Comparison of ENCODE assay signal across 18 mouse cellular contexts in the genomic region with DNA sequence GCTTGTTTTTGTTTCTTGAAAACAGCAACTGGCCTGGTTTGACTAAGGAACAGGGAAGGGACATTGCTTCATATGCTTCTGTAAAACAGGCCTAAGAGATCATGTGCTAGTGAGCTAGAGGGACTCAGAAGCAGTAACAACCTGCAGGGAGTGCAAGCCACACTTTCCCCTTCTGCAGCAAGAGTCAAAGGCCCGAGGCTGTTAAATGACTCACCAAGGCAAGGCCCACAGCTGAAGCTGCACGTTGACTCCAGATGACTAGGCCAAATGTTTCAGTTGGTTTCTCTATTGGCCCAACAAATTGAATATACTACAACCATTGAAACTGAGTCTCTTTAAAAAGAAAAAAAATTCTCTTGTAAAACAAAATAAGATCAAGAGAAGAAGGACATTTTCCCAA.
A peak's percentile ranks its signal among the peaks of the same experiment; 100 is the strongest.
DNase-seq lines count a peak whose midpoint lies in the region; ATAC-seq and TF ChIP-seq lines count a peak whose summit lies in the region.
"Had no signal": no experiment of that assay in that cellular context is flagged by ENCODE, and none has a peak within 500 bp of the region (broad histone marks: within the 10 kb centered on the region; RNA-seq: fewer than 3 reads in every experiment).

No protein-coding gene starts in this region.

- WGBS in kidney, embryonic 14.5 days = 6% methylated on average over 2 of the region's 2 CpGs
- WGBS in intestine, embryonic 15.5 days = 16% methylated on average over 2 of the region's 2 CpGs

- no peaks in the 10 kb centered on the region for H3K9me3 ChIP-seq in kidney, embryonic 14.5 days (ENCODE audit: control insufficient read depth, low read length)
- no peaks in the 10 kb centered on the region for H3K9me3 ChIP-seq in intestine, embryonic 15.5 days
- H3K9me3 ChIP-seq: forebrain, embryonic 13.5 days; heart, embryonic 15.5 days; limb, embryonic 15.5 days; midbrain, embryonic 13.5 days; neural tube, embryonic 12.5 days had no signal

- no peak overlapping the region for H3K4me2 ChIP-seq in kidney, embryonic 14.5 days (replicated peaks; ENCODE audit: low read depth, low read length)
- no peak overlapping the region for H3K4me2 ChIP-seq in intestine, embryonic 15.5 days (replicated peaks)
- H3K4me2 ChIP-seq: forebrain, embryonic 13.5 days; heart, embryonic 15.5 days; limb, embryonic 15.5 days; midbrain, embryonic 13.5 days; neural tube, embryonic 12.5 days had no signal

- no peak overlapping the region for H3K4me3 ChIP-seq in bone marrow macrophage, adult 2 months (ENCODE audit: insufficient read depth, low read length)
- no peak overlapping the region for H3K4me3 ChIP-seq in kidney, embryonic 14.5 days (ENCODE audit: low read length)
- no peak overlapping the region for H3K4me3 ChIP-seq in intestine, embryonic 15.5 days (replicated peaks)
- H3K4me3 ChIP-seq: forebrain, embryonic 13.5 days; heart, embryonic 15.5 days; limb, embryonic 15.5 days; midbrain, embryonic 13.5 days; neural tube, embryonic 12.5 days had no signal

- H3K27me3 ChIP-seq in kidney, embryonic 14.5 days (ENCODE audit: control insufficient read depth, insufficient read depth, low read length) = no peaks in the 10 kb centered on the region; the same call in 1 of the 2 replicates
- no peaks in the 10 kb centered on the region for H3K27me3 ChIP-seq in intestine, embryonic 15.5 days (replicated peaks)
- H3K27me3 ChIP-seq: forebrain, embryonic 13.5 days; heart, embryonic 15.5 days; limb, embryonic 15.5 days; midbrain, embryonic 13.5 days; neural tube, embryonic 12.5 days had no signal

- no peak for TF ChIP-seq POLR2A in bone marrow macrophage, adult 2 months (IDR thresholded peaks at IDR 0.05; ENCODE audit: borderline replicate concordance, low read depth, low read length)

- TF ChIP-seq CTCF in bone marrow macrophage, adult 2 months (IDR thresholded peaks at IDR 0.05; ENCODE audit: low read depth, low read length) = no peak

- ATAC-seq in kidney, embryonic 14.5 days (ENCODE audit: low FRiP score, low TSS enrichment) = no peak
- ATAC-seq in intestine, embryonic 15.5 days = no peak
- ATAC-seq: forebrain, embryonic 13.5 days; hindbrain, embryonic 16.5 days; midbrain, embryonic 13.5 days had no signal

- H3K36me3 ChIP-seq in kidney, embryonic 14.5 days (ENCODE audit: control insufficient read depth, insufficient read depth, low read length) = no peaks in the 10 kb centered on the region
- no peaks in the 10 kb centered on the region for H3K36me3 ChIP-seq in intestine, embryonic 15.5 days
- H3K36me3 ChIP-seq: heart, embryonic 15.5 days; limb, embryonic 15.5 days; midbrain, embryonic 13.5 days; neural tube, embryonic 12.5 days had no signal

- H3K9ac ChIP-seq in kidney, embryonic 14.5 days (ENCODE audit: low read depth, low read length) = no peak overlapping the region
- no peak overlapping the region for H3K9ac ChIP-seq in intestine, embryonic 15.5 days
- H3K9ac ChIP-seq: forebrain, embryonic 13.5 days; heart, embryonic 15.5 days; limb, embryonic 15.5 days; midbrain, embryonic 13.5 days; neural tube, embryonic 12.5 days had no signal

- peaks cover 51% of the 10 kb centered on the region for H3K4me1 ChIP-seq in bone marrow macrophage, adult 2 months (ENCODE audit: control insufficient read depth, insufficient read depth, low read length)
- no peaks in the 10 kb centered on the region for H3K4me1 ChIP-seq in kidney, embryonic 14.5 days (ENCODE audit: control insufficient read depth, insufficient read depth, low read length)
- H3K4me1 ChIP-seq in intestine, embryonic 15.5 days (replicated peaks) = no peaks in the 10 kb centered on the region
- H3K4me1 ChIP-seq: heart, embryonic 15.5 days; limb, embryonic 15.5 days; midbrain, embryonic 13.5 days; neural tube, embryonic 12.5 days had no signal

- peak overlapping the region; percentile 77 for H3K27ac ChIP-seq in bone marrow macrophage, adult 2 months (ENCODE audit: insufficient read depth, low read depth, low read length)
- H3K27ac ChIP-seq in kidney, embryonic 14.5 days (ENCODE audit: low read depth, low read length) = no peak overlapping the region
- no peak overlapping the region for H3K27ac ChIP-seq in intestine, embryonic 15.5 days
- H3K27ac ChIP-seq: forebrain, embryonic 13.5 days; heart, embryonic 15.5 days; kidney, postnatal 0 days; limb, embryonic 15.5 days; midbrain, embryonic 13.5 days; neural tube, embryonic 12.5 days had no signal

- peak; percentile 28 to 36 for DNase-seq in adrenal gland, postnatal 36 days
- DNase-seq in adrenal gland, postnatal 25 days = no peak
- peak; percentile 19 for DNase-seq in urinary bladder, postnatal 14 days (ENCODE audit: low spot score)
- no peak for DNase-seq in urinary bladder, postnatal 10 days (ENCODE audit: low spot score)
- DNase-seq: cerebellum, adult 8-10 months; gastrocnemius, postnatal 14 days; kidney, adult 11 months; thymus, postnatal 25 days had no signal

Comparison
In these comparisons a context has a peak if more than half of its experiments do, and no peak if none do; other contexts are left out.
1. DNase-seq: peak in adrenal gland, postnatal 36 days (2 of 2) and urinary bladder, postnatal 14 days (single experiment); none in adrenal gland, postnatal 25 days (single experiment) and urinary bladder, postnatal 10 days (single experiment).